9 mouse cellular contexts compared by ENCODE assay signal in the genomic region with DNA sequence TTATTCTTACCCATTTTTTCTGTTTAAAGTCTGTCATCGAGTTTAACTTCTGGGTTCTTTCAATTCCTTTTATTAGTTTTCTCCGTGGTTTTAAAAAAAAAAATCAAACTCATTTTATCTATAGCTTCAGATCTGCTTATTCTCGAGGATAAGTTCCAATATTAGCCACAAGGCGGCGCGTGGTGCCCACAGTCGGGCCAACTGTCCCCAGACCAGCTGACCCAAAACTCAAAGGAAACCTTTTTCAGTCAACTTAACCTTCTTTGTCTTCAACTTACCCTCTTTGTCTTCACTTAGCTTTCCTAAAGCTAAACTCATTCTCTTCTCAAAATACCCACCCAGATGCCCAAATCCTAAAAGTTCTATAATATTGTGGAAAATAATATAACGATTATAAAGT. TPM values are rescaled to one million over a fixed set of nuclear protein-coding genes. Genes with fewer than 3 reads are reported as not detected.
DNase-seq lines count a peak whose midpoint lies in the region; ATAC-seq and TF ChIP-seq lines count a peak whose summit lies in the region.
"Had no signal": no experiment of that assay in that cellular context is flagged by ENCODE, and none has a peak within 500 bp of the region (broad histone marks: within the 10 kb centered on the region; RNA-seq: fewer than 3 reads in every experiment).

No protein-coding gene starts in this region.

- H3K27me3 ChIP-seq in hindbrain, postnatal 0 days (ENCODE audit: insufficient read depth, low read length) = no peaks in the 10 kb centered on the region
- H3K27me3 ChIP-seq in liver, embryonic 13.5 days = no peaks in the 10 kb centered on the region
- H3K27me3 ChIP-seq: limb, embryonic 15.5 days had no signal

- H3K36me3 ChIP-seq in hindbrain, postnatal 0 days (ENCODE audit: insufficient read depth, low read length) = no peaks in the 10 kb centered on the region
- H3K36me3 ChIP-seq in liver, embryonic 13.5 days = no peaks in the 10 kb centered on the region
- H3K36me3 ChIP-seq: limb, embryonic 15.5 days had no signal

- no peak overlapping the region for H3K4me2 ChIP-seq in hindbrain, postnatal 0 days (ENCODE audit: low read depth, low read length)
- H3K4me2 ChIP-seq in liver, embryonic 13.5 days = no peak overlapping the region
- H3K4me2 ChIP-seq: limb, embryonic 15.5 days had no signal

- no peak overlapping the region for H3K4me3 ChIP-seq in hindbrain, postnatal 0 days (ENCODE audit: low read length)
- H3K4me3 ChIP-seq in liver, embryonic 13.5 days (replicated peaks) = no peak overlapping the region
- H3K4me3 ChIP-seq: limb, embryonic 15.5 days had no signal

- H3K9ac ChIP-seq in hindbrain, postnatal 0 days (replicated peaks; ENCODE audit: low read length) = no peak overlapping the region
- H3K9ac ChIP-seq in liver, embryonic 13.5 days = no peak overlapping the region
- H3K9ac ChIP-seq: limb, embryonic 15.5 days had no signal

- H3K27ac ChIP-seq in hindbrain, postnatal 0 days = no peak overlapping the region
- H3K27ac ChIP-seq in liver, embryonic 13.5 days = no peak overlapping the region
- H3K27ac ChIP-seq: limb, embryonic 15.5 days had no signal

- no peaks in the 10 kb centered on the region for H3K4me1 ChIP-seq in hindbrain, postnatal 0 days (ENCODE audit: insufficient read depth, low read length)
- no peaks in the 10 kb centered on the region for H3K4me1 ChIP-seq in liver, embryonic 13.5 days (replicated peaks)
- H3K4me1 ChIP-seq: limb, embryonic 15.5 days had no signal

- peak; percentile 85 for TF ChIP-seq CTCF in hindbrain, postnatal 0 days (IDR thresholded peaks at IDR 0.05; ENCODE audit: low read depth)

- peak; percentile 75 for DNase-seq in cerebellum, adult 11 months
- peak; percentile 67 for DNase-seq in 416B (ENCODE audit: low read depth)
- DNase-seq in adrenal gland, postnatal 10 days = peak; percentile 88
- peak; percentile 71 for DNase-seq in embryo, embryonic 9.5 days (ENCODE audit: extremely low spot score)
- DNase-seq in hindbrain, postnatal 0 days (ENCODE audit: low spot score) = peak; percentile 79
- DNase-seq in liver, embryonic 13.5 days = peak; percentile 13
- peak; percentile 73 for DNase-seq in retina, postnatal 1 day

- H3K9me3 ChIP-seq in hindbrain, postnatal 0 days (ENCODE audit: low read length) = no peaks in the 10 kb centered on the region
- H3K9me3 ChIP-seq in liver, embryonic 13.5 days (replicated peaks) = no peaks in the 10 kb centered on the region
- H3K9me3 ChIP-seq: limb, embryonic 15.5 days had no signal

- ATAC-seq in cerebellum, adult (ENCODE audit: insufficient number of reproducible peaks, low FRiP score, low TSS enrichment) = no peak
- peak; percentile 70; the same call in 1 of the 2 replicates for ATAC-seq in hindbrain, postnatal 0 days
- ATAC-seq in liver, embryonic 13.5 days (ENCODE audit: low read depth) = no peak

- WGBS in hindbrain, postnatal 0 days = 14% methylated on average over 8 of the region's 8 CpGs
- WGBS in liver, embryonic 13.5 days (ENCODE audit: insufficient replicate concordance) = 12% methylated on average over 8 of the region's 8 CpGs

RNA-seq across cellular contexts. Expression of a gene that starts 8.6 kb away (rescaled TPM):
- total RNA-seq in adrenal gland, postnatal 10 days (2021) = under 1 TPM; 0.30 to 0.82 TPM
- total RNA-seq in hindbrain, postnatal 0 days (2014; rRNA removed) = 0.58 and 0.73 TPM in 2 replicates
- polyA plus RNA-seq in hindbrain, postnatal 0 days (2015; fragmentation: Nextera tagmentation; extraction: Ambion mirVana) = 0.55 and 0.59 TPM in 2 replicates
- 0.16 and 0.23 TPM in 2 replicates for polyA plus RNA-seq in liver, embryonic 13.5 days (2015; fragmentation: Nextera tagmentation; extraction: Ambion mirVana)

RNA-seq across cellular contexts. Expression of a gene that starts 30.9 kb away (rescaled TPM):
- under 1 TPM; 0.18 to 0.48 TPM for total RNA-seq in adrenal gland, postnatal 10 days (2021)
- total RNA-seq in hindbrain, postnatal 0 days (2014; rRNA removed) = not detected in 2 replicates
- not detected in 2 replicates for polyA plus RNA-seq in hindbrain, postnatal 0 days (2015; fragmentation: Nextera tagmentation; extraction: Ambion mirVana)
- polyA plus RNA-seq in liver, embryonic 13.5 days (2015; fragmentation: Nextera tagmentation; extraction: Ambion mirVana) = 0.24 and 0.36 TPM in 2 replicates

RNA-seq across cellular contexts. Expression of a gene that starts 39.6 kb away (rescaled TPM):
- total RNA-seq in adrenal gland, postnatal 10 days (2021) = 10 to 100 TPM in 1 of 2 experiments, 1 to 10 TPM in 1; 7.1 to 12.1 TPM
- 190 and 198 TPM in 2 replicates for total RNA-seq in hindbrain, postnatal 0 days (2014; rRNA removed)
- polyA plus RNA-seq in hindbrain, postnatal 0 days (2015; fragmentation: Nextera tagmentation; extraction: Ambion mirVana) = 302 and 317 TPM in 2 replicates
- polyA plus RNA-seq in liver, embryonic 13.5 days (2015; fragmentation: Nextera tagmentation; extraction: Ambion mirVana) = 0.48 and 0.89 TPM in 2 replicates

RNA-seq across cellular contexts. Expression of a gene that starts 57.9 kb away (rescaled TPM):
- total RNA-seq in adrenal gland, postnatal 10 days (2021) = 10 to 100 TPM; 23.0 to 26.4 TPM
- total RNA-seq in hindbrain, postnatal 0 days (2014; rRNA removed) = 19.0 and 21.7 TPM in 2 replicates
- 34.4 and 36.2 TPM in 2 replicates for polyA plus RNA-seq in hindbrain, postnatal 0 days (2015; fragmentation: Nextera tagmentation; extraction: Ambion mirVana)
- polyA plus RNA-seq in liver, embryonic 13.5 days (2015; fragmentation: Nextera tagmentation; extraction: Ambion mirVana) = 20.4 and 22.4 TPM in 2 replicates

Comparison
In these comparisons a context has a peak if more than half of its experiments do, and no peak if none do; other contexts are left out.
1. DNase-seq: peak in every context shown above with its lines; median percentile 88 in adrenal gland, postnatal 10 days; 79 in hindbrain, postnatal 0 days; 75 in cerebellum, adult 11 months; 73 in retina, postnatal 1 day; 71 in embryo, embryonic 9.5 days; 67 in 416B; 13 in liver, embryonic 13.5 days.
2. RNA of a gene that starts 39.6 kb away (total RNA-seq): 190 to 198 TPM in hindbrain, postnatal 0 days; 7.1 to 12.1 TPM in adrenal gland, postnatal 10 days; every median in the first group is over 10 times any median in the second.